Comparison of ENCODE assay signal across 26 mouse cellular contexts in genomic region chr5:73781190-73781940, GRCm38 (mm10).
A peak's percentile ranks its signal among the peaks of the same experiment; 100 is the strongest.
DNase-seq lines count a peak whose midpoint lies in the region; ATAC-seq lines count a peak whose summit lies in the region.
"Had no signal": no experiment of that assay in that cellular context is flagged by ENCODE, and none has a peak within 500 bp of the region (broad histone marks: within the 10 kb centered on the region; RNA-seq: fewer than 3 reads in every experiment).

No protein-coding gene starts in this region.

- no peaks in the 10 kb centered on the region for H3K9me3 ChIP-seq in neural tube, embryonic 13.5 days
- H3K9me3 ChIP-seq in embryonic facial prominence, embryonic 10.5 days = no peaks in the 10 kb centered on the region
- H3K9me3 ChIP-seq in limb, embryonic 11.5 days (ENCODE audit: control insufficient read depth, low read length) = no peaks in the 10 kb centered on the region
- H3K9me3 ChIP-seq: forebrain, embryonic 12.5 days; heart, embryonic 10.5 days; hindbrain, embryonic 15.5 days; intestine, embryonic 15.5 days; midbrain, embryonic 15.5 days; neural tube, embryonic 15.5 days had no signal

- H3K4me3 ChIP-seq in neural tube, embryonic 13.5 days = no peak overlapping the region
- H3K4me3 ChIP-seq in embryonic facial prominence, embryonic 10.5 days = no peak overlapping the region
- H3K4me3 ChIP-seq in limb, embryonic 11.5 days (ENCODE audit: low read depth, low read length) = no peak overlapping the region
- H3K4me3 ChIP-seq: erythroblast, embryonic 14.5 days; forebrain, embryonic 12.5 days; gastrocnemius, adult 2 months; heart, embryonic 10.5 days; hindbrain, embryonic 15.5 days; intestine, embryonic 15.5 days; megakaryocyte, embryonic 14.5 days; midbrain, embryonic 15.5 days; myocyte; neural tube, embryonic 15.5 days had no signal

- no peaks in the 10 kb centered on the region for H3K36me3 ChIP-seq in neural tube, embryonic 13.5 days
- no peaks in the 10 kb centered on the region for H3K36me3 ChIP-seq in embryonic facial prominence, embryonic 10.5 days (replicated peaks)
- H3K36me3 ChIP-seq in limb, embryonic 11.5 days (ENCODE audit: control insufficient read depth, insufficient read depth, low read length) = no peaks in the 10 kb centered on the region
- H3K36me3 ChIP-seq: forebrain, embryonic 12.5 days; heart, embryonic 10.5 days; hindbrain, embryonic 15.5 days; intestine, embryonic 15.5 days; midbrain, embryonic 15.5 days; neural tube, embryonic 15.5 days had no signal

- H3K27me3 ChIP-seq in neural tube, embryonic 13.5 days = no peaks in the 10 kb centered on the region
- no peaks in the 10 kb centered on the region for H3K27me3 ChIP-seq in embryonic facial prominence, embryonic 10.5 days (replicated peaks; ENCODE audit: low read depth, poor library complexity, severe bottlenecking)
- H3K27me3 ChIP-seq in limb, embryonic 11.5 days (ENCODE audit: control insufficient read depth, insufficient read depth, low read length) = no peaks in the 10 kb centered on the region
- H3K27me3 ChIP-seq: forebrain, embryonic 12.5 days; hindbrain, embryonic 15.5 days; intestine, embryonic 15.5 days; midbrain, embryonic 15.5 days; neural tube, embryonic 15.5 days had no signal

- DNase-seq in neural tube, embryonic 10.5 days (ENCODE audit: extremely low spot score, low spot score) = no peak
- DNase-seq in embryonic facial prominence, embryonic 10.5 days (ENCODE audit: low spot score) = no peak
- peak; percentile 51 for DNase-seq in limb, embryonic 11.5 days (ENCODE audit: low spot score)
- no peak for DNase-seq in yolk sac, embryonic 10.5 days (ENCODE audit: low spot score)
- no peak for DNase-seq in urinary bladder, postnatal 36 days (ENCODE audit: low spot score in 2 of 2)
- no peak for DNase-seq in adrenal gland, postnatal 14 days
- DNase-seq: cerebellum, adult 11 months; cerebellum, adult 9-11 months; heart, postnatal 4 days; left cerebral cortex, postnatal 4 days; lung, embryonic 14.5 days; lung, postnatal 36 days; right cerebral cortex, postnatal 14 days had no signal

- no peak for ATAC-seq in neural tube, embryonic 13.5 days (ENCODE audit: low read depth)
- ATAC-seq in limb, embryonic 11.5 days (ENCODE audit: insufficient number of reproducible peaks, low FRiP score, low TSS enrichment, low read depth) = no peak
- ATAC-seq: intestine, embryonic 15.5 days; midbrain, embryonic 15.5 days had no signal

- H3K4me1 ChIP-seq in neural tube, embryonic 13.5 days (replicated peaks) = peaks cover 9% of the 10 kb centered on the region
- H3K4me1 ChIP-seq in embryonic facial prominence, embryonic 10.5 days = peaks cover 33% of the 10 kb centered on the region
- H3K4me1 ChIP-seq in limb, embryonic 11.5 days (ENCODE audit: control insufficient read depth, insufficient read depth, low read length) = peaks cover 19% of the 10 kb centered on the region
- H3K4me1 ChIP-seq: forebrain, embryonic 12.5 days; hindbrain, embryonic 15.5 days; megakaryocyte, embryonic 14.5 days; midbrain, embryonic 15.5 days had no signal

- WGBS in neural tube, embryonic 13.5 days = 90% methylated on average over 23 of the region's 23 CpGs
- 94% methylated on average over 23 of the region's 23 CpGs for WGBS in embryonic facial prominence, embryonic 10.5 days
- 82% methylated on average over 23 of the region's 23 CpGs for WGBS in limb, embryonic 11.5 days

- no peak overlapping the region for H3K4me2 ChIP-seq in neural tube, embryonic 13.5 days
- no peak overlapping the region for H3K4me2 ChIP-seq in limb, embryonic 11.5 days (ENCODE audit: low read depth, severe bottlenecking)
- H3K4me2 ChIP-seq: forebrain, embryonic 12.5 days; hindbrain, embryonic 15.5 days; intestine, embryonic 15.5 days; lung, embryonic 14.5 days; midbrain, embryonic 15.5 days; neural tube, embryonic 15.5 days had no signal

- H3K9ac ChIP-seq in neural tube, embryonic 13.5 days = no peak overlapping the region
- no peak overlapping the region for H3K9ac ChIP-seq in limb, embryonic 11.5 days (ENCODE audit: low read length)
- H3K9ac ChIP-seq: forebrain, embryonic 12.5 days; hindbrain, embryonic 15.5 days; intestine, embryonic 15.5 days; liver, embryonic 14.5 days; lung, embryonic 14.5 days; midbrain, embryonic 15.5 days; neural tube, embryonic 15.5 days had no signal

- H3K27ac ChIP-seq in neural tube, embryonic 13.5 days (replicated peaks) = 0 out of 2 replicates have a peak overlapping the region, but pooled peaks have one; percentile 3
- peak overlapping the region; percentile 66 for H3K27ac ChIP-seq in embryonic facial prominence, embryonic 10.5 days (replicated peaks)
- H3K27ac ChIP-seq in limb, embryonic 11.5 days (replicated peaks; ENCODE audit: low read depth, low read length) = peak overlapping the region; percentile 88
- H3K27ac ChIP-seq: forebrain, embryonic 12.5 days; gastrocnemius, adult 2 months; hindbrain, embryonic 15.5 days; intestine, embryonic 15.5 days; liver, embryonic 14.5 days; midbrain, embryonic 15.5 days; stomach, postnatal 0 days had no signal

Comparison
In these comparisons a context has a peak if more than half of its experiments do, and no peak if none do; other contexts are left out.
1. H3K27ac ChIP-seq: peak in every context shown above with its lines; median percentile 88 in limb, embryonic 11.5 days; 66 in embryonic facial prominence, embryonic 10.5 days; 3 in neural tube, embryonic 13.5 days.